Mouse (Mus musculus) olfactory bulb, adult 2 months (tissue): ENCODE data around the gene Zdhhc14. TPM values are rescaled to one million over a fixed set of nuclear protein-coding genes. Genes with fewer than 3 reads are reported as not detected.

Experiments used
- H3K27ac ChIP-seq: fragments of 200-500 bp; 2 replicates; pipeline ENCODE4 v1.5.1; 2012; ENCODE audit warnings: low read depth, low read length; ENCODE audit not compliant: insufficient read depth
- H3K4me1 ChIP-seq: fragments of 200-500 bp; 2 replicates; pipeline ENCODE4 v1.6.1; 2012; ENCODE audit warnings: low read length; ENCODE audit not compliant: control insufficient read depth, insufficient read depth
- H3K4me3 ChIP-seq: fragments of 200-500 bp; 2 replicates; pipeline ENCODE4 v1.5.1; 2012; ENCODE audit warnings: mild to moderate bottlenecking, low read depth, low read length, moderate library complexity; ENCODE audit not compliant: insufficient read depth
- CTCF ChIP-seq: fragments of 200-500 bp; IDR thresholded peaks from 2 replicates; pipeline ENCODE4 v1.5.1; 2012; ENCODE audit warnings: low read depth, mild to moderate bottlenecking, low read length, moderate library complexity; ENCODE audit not compliant: insufficient read depth
- POLR2A ChIP-seq: fragments of 200-500 bp; IDR thresholded peaks from 2 replicates; pipeline ENCODE4 v1.6.1; 2012; ENCODE audit warnings: mild to moderate bottlenecking, low read depth, low read length, moderate library complexity; ENCODE audit not compliant: insufficient read depth
- WGBS: fragments of 180-500 bp; shearing (Covaris S2); methylation state at CpG from one replicate; pipeline ENCODE4 v1.1.7; 2018; 5-methylcytosine and 5-hydroxymethylcytosine counted together
- polyA plus RNA-seq: library from polyadenylated mRNA; stranded (reverse); fragments of >200 nt; gene quantifications from 2 replicates; pipeline ENCODE4 v1.2.4, GENCODE M21; 2012; ENCODE audit warnings: low replicate concordance; ENCODE audit not compliant: missing spikeins, insufficient read depth, insufficient read length

Gene Zdhhc14
- polyA plus RNA-seq, 1 experiment, result not detected

- Histone ChIP-seq H3K4me1 (peaks cover 7% of the 10 kb centered on the region; the same call in 1 of the 2 replicates), H3K27ac (no peak overlapping the region), H3K4me3 (no peak overlapping the region)
- WGBS, result 55% methylated on average over 7 of the region's 7 CpGs
- TF ChIP-seq CTCF (no peak), POLR2A (no peak)
Observed at GRCm38 (mm10) chr17:5698447-5699096, 206.2 kb downstream of the Zdhhc14 start.

DNA sequence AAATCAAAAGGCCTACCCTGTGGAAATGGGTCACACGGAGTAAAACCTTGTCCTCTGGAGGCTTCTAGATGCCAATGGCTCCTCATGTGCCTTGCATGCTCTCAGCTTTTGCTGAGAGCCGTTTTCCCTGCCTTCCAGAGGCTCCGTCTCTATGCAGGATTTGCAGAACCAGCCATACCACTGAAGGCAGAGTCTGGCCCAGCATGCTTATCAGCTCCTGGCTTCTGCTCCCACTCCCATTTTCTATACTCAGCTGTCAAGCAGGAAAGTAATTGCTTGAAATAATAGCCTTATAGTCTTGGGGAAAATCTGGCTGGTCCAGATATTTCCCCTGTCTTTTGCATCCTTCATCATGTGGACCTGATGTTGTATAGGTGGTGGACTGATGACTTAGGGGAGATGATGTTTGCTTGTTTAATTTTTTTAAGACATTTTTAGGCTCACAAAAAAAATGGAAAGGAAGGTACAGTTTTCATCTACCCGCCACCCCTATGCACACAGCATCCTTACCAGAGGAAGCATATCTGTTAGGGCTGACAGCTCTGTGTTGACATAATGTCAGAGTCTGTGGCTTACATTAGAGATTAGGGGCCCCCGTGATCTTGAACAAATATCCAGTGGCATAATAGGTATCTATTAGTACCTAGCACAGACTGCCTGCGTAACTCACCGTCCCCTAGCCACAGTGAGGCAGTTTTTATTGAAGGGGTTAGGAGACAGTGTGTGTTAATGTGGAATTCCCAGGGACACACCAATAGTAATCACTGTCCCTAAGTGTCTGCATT is 218.2 kb downstream of the Zdhhc14 start:
- Histone ChIP-seq H3K4me3 (no peak overlapping the region), H3K4me1 (peaks cover 15% of the 10 kb centered on the region), H3K27ac (no peak overlapping the region)
- WGBS, result 85% methylated on average over 7 of the region's 7 CpGs
- no peak for TF ChIP-seq CTCF
- no peak for TF ChIP-seq POLR2A

GRCm38 (mm10) chr17:5711861-5712260 is 219.5 kb downstream of the Zdhhc14 start:
- TF ChIP-seq POLR2A (no peak), CTCF (no peak)
- WGBS, result 80% methylated on average over 5 of the region's 5 CpGs
- H3K4me1 ChIP-seq, result peaks cover 17% of the 10 kb centered on the region
- no peak overlapping the region for H3K27ac ChIP-seq
- no peak overlapping the region for H3K4me3 ChIP-seq

DNA sequence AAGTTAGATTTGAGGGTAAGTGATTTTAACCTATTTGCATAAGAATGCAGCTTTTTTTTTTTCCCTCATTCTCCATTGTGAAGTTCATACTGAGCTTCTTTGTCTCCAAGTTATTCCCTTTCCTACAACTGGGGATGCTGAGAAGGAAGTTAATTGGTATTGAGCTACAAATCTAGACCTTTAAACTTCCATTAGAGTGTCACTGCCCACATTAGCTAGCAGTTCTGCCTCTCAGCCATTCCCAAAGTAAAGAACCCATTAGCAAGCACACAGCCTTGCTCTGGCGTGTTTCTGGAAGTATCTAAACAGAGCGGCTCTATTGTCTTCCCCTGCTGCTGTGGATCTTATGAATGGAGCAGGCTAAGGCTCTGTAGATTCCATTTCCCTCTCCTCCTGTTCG is 220.8 kb downstream of the Zdhhc14 start:
- WGBS, result 29% methylated on average over 3 of the region's 3 CpGs

GRCm38 (mm10) chr17:5716912-5717311 is 224.6 kb downstream of the Zdhhc14 start:
- TF ChIP-seq POLR2A (no peak), CTCF (no peak)
- 95% methylated on average over 4 of the region's 4 CpGs for WGBS
- no peak overlapping the region for H3K27ac ChIP-seq
- peaks cover 13% of the 10 kb centered on the region for H3K4me1 ChIP-seq
- no peak overlapping the region for H3K4me3 ChIP-seq

More for the DNA sequence above, 220.8 kb downstream of the Zdhhc14 start:
- TF ChIP-seq POLR2A (no peak), CTCF (no peak)
- Histone ChIP-seq H3K4me3 (no peak overlapping the region), H3K27ac (no peak overlapping the region), H3K4me1 (peaks cover 17% of the 10 kb centered on the region)

GRCm38 (mm10) chr17:5718768-5719387 is 226.5 kb downstream of the Zdhhc14 start:
- WGBS, result 70% methylated on average over 7 of the region's 7 CpGs
- H3K27ac ChIP-seq, result no peak overlapping the region
- no peak overlapping the region for H3K4me3 ChIP-seq
- no peak for TF ChIP-seq CTCF
- H3K4me1 ChIP-seq, result peaks cover 6% of the 10 kb centered on the region

DNA sequence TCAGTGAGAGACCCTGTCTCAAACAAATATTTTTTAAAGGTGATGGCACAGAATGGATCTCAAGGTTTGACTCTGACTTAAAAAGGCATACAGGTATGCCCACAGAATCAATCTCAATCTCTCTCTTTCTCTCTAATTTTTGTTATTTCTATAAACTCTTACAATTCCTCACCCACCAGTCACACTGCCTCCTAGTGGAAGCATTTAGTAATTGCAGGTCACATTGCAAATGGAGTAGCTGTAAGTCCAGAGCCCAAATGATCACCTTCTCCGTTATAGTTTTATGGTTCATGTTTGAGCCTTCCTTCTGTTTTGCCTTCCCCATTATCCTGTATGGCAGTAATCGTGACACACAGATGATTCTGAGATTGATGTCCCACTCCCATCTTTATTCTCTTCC is 230.4 kb downstream of the Zdhhc14 start:
- 98% methylated on average over 2 of the region's 2 CpGs for WGBS
- no peak overlapping the region for H3K27ac ChIP-seq
- no peak overlapping the region for H3K4me3 ChIP-seq
- no peak for TF ChIP-seq CTCF
- no peak for TF ChIP-seq POLR2A
- no peaks in the 10 kb centered on the region for H3K4me1 ChIP-seq

GRCm38 (mm10) chr17:5723601-5724189 is 231.3 kb downstream of the Zdhhc14 start:
- TF ChIP-seq CTCF (no peak), POLR2A (no peak)
- WGBS, result 80% methylated on average over 10 of the region's 10 CpGs
- Histone ChIP-seq H3K27ac (no peak overlapping the region), H3K4me1 (no peaks in the 10 kb centered on the region), H3K4me3 (no peak overlapping the region)
